Mouse (Mus musculus): ENCODE data around the gene Tas2r126.

Tas2r126 gene

GRCm38 (mm10) chr6:42484633-42485032, 50.3 kb downstream of the Tas2r126 start:
- no peak for DNase-seq (ENCODE audit: low read depth, low spot score)
